Mouse (Mus musculus) left cerebral cortex, adult 11 months (tissue): ENCODE results near the gene Jmy.

ENCODE experiments used
- DNase-seq: peaks from one replicate; pipeline ENCODE4 v3.0.0; 2022; ENCODE audit warnings: low spot score

Jmy gene

GRCm38 (mm10) chr13:93458616-93459015, 41.0 kb downstream of the Jmy start:
- no peak for DNase-seq

DNA sequence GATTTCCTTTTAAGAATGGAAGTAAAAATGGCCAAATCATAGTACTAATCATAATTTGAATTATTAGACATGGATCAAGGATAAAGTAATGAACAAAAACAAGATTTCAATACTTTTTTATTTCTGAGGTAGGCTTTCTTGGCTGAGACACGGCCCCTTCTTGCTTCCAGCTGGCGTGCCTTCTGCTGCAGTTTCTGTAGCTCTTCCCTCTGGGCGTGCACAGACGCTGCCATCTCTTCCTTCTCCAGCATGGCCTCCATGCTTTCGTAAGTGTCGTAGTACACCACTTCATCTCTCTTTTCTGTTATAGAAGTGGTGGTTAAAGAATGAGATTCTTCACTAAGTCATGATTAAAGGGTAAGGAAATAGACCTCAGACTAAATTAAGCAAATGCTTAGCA, 46.3 kb downstream of the Jmy start:
- no peak for DNase-seq

DNA sequence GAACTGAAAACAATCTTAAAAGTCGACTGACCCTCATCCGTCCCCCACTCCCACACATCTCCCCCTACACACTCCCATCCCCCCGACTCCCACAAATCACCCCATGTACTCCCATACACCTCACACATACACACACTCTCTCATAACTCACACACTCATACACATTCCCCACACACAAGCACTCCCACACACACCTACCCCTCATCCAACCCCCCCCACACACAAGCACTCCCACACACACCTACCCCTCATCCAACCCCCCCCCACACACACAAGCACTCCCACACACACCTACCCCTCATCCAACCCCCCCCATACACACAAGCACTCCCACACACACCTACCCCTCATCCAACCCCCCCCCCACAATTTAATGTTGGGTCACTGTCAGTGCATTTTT, 59.4 kb downstream of the Jmy start:
- no peak for DNase-seq

DNA sequence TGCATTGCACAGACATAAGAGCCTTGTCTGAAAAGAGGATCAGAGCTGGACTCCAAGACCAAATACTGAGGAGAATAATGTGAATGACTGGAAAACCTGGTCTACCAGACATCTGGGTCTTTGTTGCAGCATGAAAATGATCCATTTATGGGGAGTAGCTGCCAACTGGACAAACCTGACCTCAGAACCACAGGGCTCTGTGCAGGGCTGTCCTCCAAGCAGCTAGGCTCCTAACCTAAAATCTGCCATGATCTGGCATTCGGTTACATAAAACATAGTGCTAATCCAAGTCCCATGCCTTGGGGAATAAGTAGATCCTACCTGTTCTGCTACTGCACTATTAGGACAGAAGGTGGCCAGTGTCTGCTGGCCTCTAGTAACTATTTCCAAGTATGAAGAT, 70.4 kb downstream of the Jmy start:
- DNase-seq, result no peak

GRCm38 (mm10) chr13:93427920-93428876, 71.4 kb downstream of the Jmy start:
- DNase-seq, result no peak

- DNase-seq, result no peak
Measured at GRCm38 (mm10) chr13:93423224-93423623, 76.4 kb downstream of the Jmy start.

GRCm38 (mm10) chr13:93419779-93420178, 79.8 kb downstream of the Jmy start:
- DNase-seq, result no peak

GRCm38 (mm10) chr13:93418292-93418691, 81.3 kb downstream of the Jmy start:
- no peak for DNase-seq

DNA sequence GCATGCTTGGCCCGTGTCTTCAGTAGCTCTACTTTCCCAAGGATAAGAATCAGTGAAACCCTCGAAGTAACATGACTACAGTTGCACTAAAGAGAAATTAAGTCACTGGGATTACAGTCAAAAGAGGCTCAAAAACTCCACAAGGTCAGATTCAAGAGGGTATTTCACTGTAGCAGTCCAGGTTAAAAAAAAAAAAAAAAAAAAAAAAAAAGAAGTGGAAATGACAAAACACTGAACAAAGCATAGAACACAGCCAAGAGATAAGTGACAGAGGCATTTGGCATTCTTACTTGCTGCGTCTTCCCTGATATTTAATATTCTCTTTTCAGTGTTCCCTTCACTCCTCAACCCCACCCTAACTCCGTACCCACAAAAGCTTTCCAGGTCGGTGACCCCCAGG, 84.6 kb downstream of the Jmy start:
- DNase-seq, result no peak

DNA sequence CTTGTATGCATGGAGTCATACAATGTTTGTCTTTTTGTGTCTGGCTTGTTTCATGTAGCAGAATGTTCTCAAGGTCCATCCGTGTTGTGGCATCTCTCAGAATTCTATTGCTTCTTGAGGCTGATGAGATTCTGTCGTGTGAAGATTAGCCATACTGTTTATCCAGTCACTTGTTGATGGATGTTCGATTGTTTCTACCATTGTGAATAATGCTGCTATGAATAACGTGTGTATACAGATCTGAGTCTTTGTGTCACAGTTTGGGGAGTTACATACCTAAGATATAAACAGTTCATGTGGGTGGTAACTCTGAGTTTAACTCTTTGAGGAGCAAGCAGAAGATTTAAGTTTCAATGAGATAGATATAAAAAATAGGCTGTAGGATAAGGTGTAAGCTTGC, 89.3 kb downstream of the Jmy start:
- no peak for DNase-seq

- no peak for DNase-seq
Measured at GRCm38 (mm10) chr13:93406855-93407254, 92.8 kb downstream of the Jmy start.

- no peak for DNase-seq
Measured at GRCm38 (mm10) chr13:93401947-93402346, 97.7 kb downstream of the Jmy start.

- peak; percentile 43 for DNase-seq
Measured at GRCm38 (mm10) chr13:93399710-93400216, 99.8 kb downstream of the Jmy start.

GRCm38 (mm10) chr13:93389242-93389625, 110.4 kb downstream of the Jmy start:
- no peak for DNase-seq

GRCm38 (mm10) chr13:93388594-93389241, 110.9 kb downstream of the Jmy start:
- no peak for DNase-seq

- DNase-seq, result no peak
Measured at GRCm38 (mm10) chr13:93387440-93387839, 112.2 kb downstream of the Jmy start.

DNA sequence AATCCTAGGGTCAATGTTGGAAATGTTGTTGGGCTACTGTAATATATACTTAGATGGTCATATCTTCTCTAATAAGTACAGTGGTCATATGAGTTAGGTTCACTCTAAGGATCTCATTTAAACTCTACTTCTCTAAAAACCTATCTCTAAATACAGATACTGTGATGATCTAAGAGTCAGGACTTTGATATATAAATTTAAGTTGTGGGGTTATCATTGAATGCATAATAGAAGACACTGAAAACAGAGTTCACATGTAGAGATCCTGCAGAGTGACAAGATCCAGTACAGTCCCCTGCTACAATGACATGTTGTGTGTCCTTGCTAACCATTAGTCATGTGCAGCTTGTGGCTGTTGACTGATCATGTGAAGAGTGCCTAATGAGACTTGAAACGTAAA, 114.5 kb downstream of the Jmy start:
- no peak for DNase-seq

GRCm38 (mm10) chr13:93384481-93384880, 115.1 kb downstream of the Jmy start:
- no peak for DNase-seq

- no peak for DNase-seq
Measured at GRCm38 (mm10) chr13:93383620-93384019, 116.0 kb downstream of the Jmy start.

DNA sequence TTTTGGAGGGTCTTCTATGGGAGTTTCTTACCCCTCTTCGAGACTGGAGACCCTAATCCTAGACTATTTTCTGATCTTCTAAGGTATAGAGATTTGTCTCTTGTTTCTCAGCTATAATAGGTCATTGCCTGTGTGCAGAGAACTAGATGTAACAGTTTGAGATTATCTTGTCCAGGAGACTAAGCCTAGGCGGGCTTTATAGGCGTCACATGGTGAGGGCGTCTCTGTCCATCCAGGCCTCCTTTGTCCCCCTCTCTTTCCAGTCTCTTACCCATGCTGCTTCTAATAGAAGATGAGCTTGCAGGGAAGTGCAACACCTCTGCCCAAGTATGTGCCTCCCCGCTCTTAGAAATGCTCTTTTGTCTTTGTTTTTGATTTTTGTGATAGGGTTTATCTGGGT, 116.5 kb downstream of the Jmy start:
- DNase-seq, result no peak

DNA sequence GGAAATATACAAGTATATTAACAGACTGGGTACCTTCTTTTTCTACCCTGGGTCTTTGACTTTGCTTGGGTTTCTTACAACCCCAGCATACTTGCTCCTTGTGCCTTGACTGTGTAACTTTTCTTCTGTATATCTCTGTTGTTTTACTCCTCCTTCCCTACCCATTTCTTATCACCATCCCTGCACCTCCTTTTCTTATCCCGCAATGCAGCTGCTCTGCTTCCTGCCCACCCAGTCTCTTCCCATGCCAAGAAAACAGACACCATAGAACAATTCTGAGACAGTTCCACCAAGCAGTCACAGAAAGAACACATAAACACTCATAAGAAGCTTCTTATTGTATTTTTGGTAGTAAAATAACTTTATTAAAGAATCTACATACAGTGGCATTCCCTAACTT, 118.3 kb downstream of the Jmy start:
- DNase-seq, result no peak

- no peak for DNase-seq
Measured at GRCm38 (mm10) chr13:93380399-93381063, 119.1 kb downstream of the Jmy start.
